Mouse (Mus musculus) hindbrain, postnatal 0 days (tissue): Measurements from ENCODE around the gene Nenf. TPM values are rescaled to one million over a fixed set of nuclear protein-coding genes. Genes with fewer than 3 reads are reported as not detected.

Source experiments
- ATAC-seq: fragments of 200-750 bp; cut with Nextera tagmentation; 2 replicates; pipeline ENCODE4 v1.8.0; 2017; ENCODE audit warnings: mild to moderate bottlenecking, moderate TSS enrichment, moderate library complexity
- DNase-seq: peaks from one replicate; pipeline ENCODE4 v3.0.0-alpha.2; 2015; ENCODE audit warnings: low spot score
- H3K27ac ChIP-seq: fragments of 300-500 bp; sonication (generic); 2 replicates; pipeline ENCODE4 v1.5.1; 2014; ENCODE audit warnings: mild to moderate bottlenecking
- H3K27me3 ChIP-seq: fragments of 300-500 bp; sonication (generic); 2 replicates; pipeline ENCODE4 v1.6.1; 2014; ENCODE audit warnings: low read length, mixed read lengths; ENCODE audit not compliant: insufficient read depth
- H3K36me3 ChIP-seq: fragments of 300-500 bp; sonication (generic); 2 replicates; pipeline ENCODE4 v1.6.1; 2014; ENCODE audit warnings: low read length, mixed read lengths; ENCODE audit not compliant: insufficient read depth
- H3K4me1 ChIP-seq: fragments of 300-500 bp; sonication (generic); 2 replicates; pipeline ENCODE4 v1.6.1; 2014; ENCODE audit warnings: antibody characterized with exemption, low read length, mixed read lengths; ENCODE audit not compliant: insufficient read depth
- H3K4me2 ChIP-seq: fragments of 300-500 bp; sonication (generic); 2 replicates; pipeline ENCODE4 v1.6.1; 2014; ENCODE audit warnings: low read depth, mild to moderate bottlenecking, low read length, moderate library complexity, mixed read lengths
- H3K4me3 ChIP-seq: fragments of 300-500 bp; sonication (generic); 2 replicates; pipeline ENCODE4 v1.5.1; 2014; ENCODE audit warnings: low read length
- H3K9ac ChIP-seq: fragments of 300-500 bp; sonication (generic); replicated peaks from 2 replicates; pipeline ENCODE4 v1.6.1; 2014; ENCODE audit warnings: mild to moderate bottlenecking, low read length, moderate library complexity, mixed read lengths
- H3K9me3 ChIP-seq: fragments of 300-500 bp; sonication (generic); 2 replicates; pipeline ENCODE4 v1.6.1; 2016; ENCODE audit warnings: low read length, mixed read lengths
- CTCF ChIP-seq: IDR thresholded peaks from 2 replicates; pipeline ENCODE4 v1.5.1; 2016; ENCODE audit warnings: antibody characterized with exemption, control low read depth, low read depth
- WGBS: fragments of 180-500 bp; shearing (Covaris S2); extraction: QIAGEN DNeasy Blood & Tissue Kit; methylation state at CpG from one replicate; pipeline ENCODE4 v1.1.7; 2014; 5-methylcytosine and 5-hydroxymethylcytosine counted together
- polyA plus RNA-seq: library from polyadenylated mRNA; unstranded; fragments of >200 nt; fragmentation: Nextera tagmentation; extraction: Ambion mirVana; gene quantifications from 2 replicates; pipeline ENCODE4 v1.2.1, GENCODE M21; 2015
- total RNA-seq: library from RNA; depleted of rRNA; stranded (reverse); fragments of >200 nt; gene quantifications from 2 replicates; pipeline ENCODE4 v1.2.3, GENCODE M21; 2014

Nenf gene
- total and polyA plus RNA-seq, 2 experiments from 2014 or later = 143 to 182 TPM

GRCm38 (mm10) chr1:191282319-191282718 lies 35.7 kb downstream of the Nenf start:
- no peaks in the 10 kb centered on the region for H3K4me1 ChIP-seq
- 0 out of 2 replicates have a peak, but pooled peaks cover 3% of the 10 kb centered on the region for H3K9me3 ChIP-seq
- TF ChIP-seq CTCF = peak; percentile 12; the same call in 1 of the 2 replicates
- DNase-seq = no peak
- no peaks in the 10 kb centered on the region for H3K36me3 ChIP-seq
- no peaks in the 10 kb centered on the region for H3K27me3 ChIP-seq
- H3K4me2 ChIP-seq = no peak overlapping the region
- H3K4me3 ChIP-seq = no peak overlapping the region
- WGBS = 97% methylated on average over 1 of the region's 1 CpGs
- H3K9ac ChIP-seq = no peak overlapping the region
- no peak for ATAC-seq
- H3K27ac ChIP-seq = no peak overlapping the region

DNA sequence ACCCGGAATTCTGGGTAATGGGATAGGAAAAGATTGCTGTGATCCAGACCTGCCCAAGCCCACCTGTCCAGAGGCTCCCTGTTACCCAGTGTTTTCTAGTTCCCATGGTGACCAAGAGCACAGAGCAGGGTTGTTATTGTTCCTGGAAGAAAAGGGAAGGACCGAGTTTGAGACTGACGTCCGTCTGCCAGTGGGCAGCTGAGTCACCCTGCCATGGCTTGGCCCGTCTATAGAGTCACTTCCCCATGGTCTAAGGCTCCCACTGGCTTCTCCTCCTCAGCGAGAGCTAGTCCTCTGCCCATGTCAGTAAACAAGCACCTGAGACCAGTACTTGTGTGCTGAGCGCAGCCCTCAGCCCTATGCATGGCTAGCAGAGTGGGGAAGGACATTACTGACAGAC lies 36.8 kb downstream of the Nenf start:
- no peak for ATAC-seq

DNA sequence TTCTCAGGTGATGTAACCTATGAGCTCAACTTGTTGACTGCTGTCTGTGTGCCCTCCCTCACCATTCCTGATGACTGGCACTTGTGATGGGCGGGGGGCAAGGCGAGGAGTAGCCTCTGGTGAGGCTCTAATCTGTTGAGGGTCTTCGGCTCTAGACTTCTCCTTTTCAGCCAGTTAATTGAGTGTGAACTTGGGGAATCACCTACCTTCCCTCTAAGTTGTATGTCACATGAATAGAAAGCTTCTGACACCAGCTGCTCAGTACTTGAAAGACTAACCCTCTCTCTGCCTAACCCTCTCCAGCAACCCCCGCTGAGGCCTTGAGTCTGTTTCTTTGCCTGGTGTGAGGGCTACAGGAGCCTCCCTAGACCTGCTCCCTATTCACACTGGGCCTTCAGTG lies 39.7 kb downstream of the Nenf start:
- no peaks in the 10 kb centered on the region for H3K4me1 ChIP-seq
- no peak overlapping the region for H3K27ac ChIP-seq
- no peak overlapping the region for H3K4me3 ChIP-seq
- no peaks in the 10 kb centered on the region for H3K27me3 ChIP-seq
- H3K4me2 ChIP-seq = no peak overlapping the region
- DNase-seq = no peak
- H3K36me3 ChIP-seq = no peaks in the 10 kb centered on the region
- TF ChIP-seq CTCF = no peak
- no peaks in the 10 kb centered on the region for H3K9me3 ChIP-seq
- WGBS = 87% methylated on average over 4 of the region's 4 CpGs
- no peak for ATAC-seq
- no peak overlapping the region for H3K9ac ChIP-seq

More for the DNA sequence above, 36.8 kb downstream of the Nenf start:
- Histone ChIP-seq H3K27me3 (no peaks in the 10 kb centered on the region), H3K36me3 (no peaks in the 10 kb centered on the region), H3K9ac (no peak overlapping the region), H3K27ac (no peak overlapping the region), H3K4me2 (no peak overlapping the region), H3K4me3 (no peak overlapping the region), H3K9me3 (0 out of 2 replicates have a peak, but pooled peaks cover 3% of the 10 kb centered on the region), H3K4me1 (no peaks in the 10 kb centered on the region)
- TF ChIP-seq CTCF = no peak
- WGBS = 64% methylated on average over 7 of the region's 7 CpGs
- DNase-seq = no peak

DNA sequence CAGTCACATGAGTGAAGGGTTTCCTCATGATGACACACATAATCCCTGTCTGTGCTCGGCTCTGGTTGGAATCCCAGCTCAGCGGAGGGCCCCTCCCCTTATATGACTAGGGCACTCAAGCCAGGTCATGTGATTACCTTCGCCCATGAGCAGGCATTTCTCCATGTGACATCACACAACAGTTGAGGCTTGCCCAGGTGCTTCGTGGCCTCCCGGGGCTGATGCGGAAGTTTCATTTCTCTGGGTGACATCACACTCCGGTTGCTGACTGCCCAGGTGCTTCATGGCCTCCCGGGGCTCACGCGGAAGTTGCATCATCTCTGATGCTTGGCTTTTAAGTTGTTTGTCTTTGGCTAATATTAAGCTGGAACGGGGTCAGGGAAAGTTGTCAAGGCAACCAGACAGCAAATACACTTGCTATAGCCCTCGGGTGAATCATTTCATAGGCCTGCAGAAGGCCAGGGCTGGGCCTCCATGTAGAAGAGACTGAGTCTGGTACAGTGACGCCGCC lies 40.4 kb downstream of the Nenf start:
- Histone ChIP-seq H3K27me3 (no peaks in the 10 kb centered on the region), H3K9ac (no peak overlapping the region), H3K4me2 (no peak overlapping the region), H3K4me3 (no peak overlapping the region), H3K9me3 (no peaks in the 10 kb centered on the region), H3K4me1 (no peaks in the 10 kb centered on the region), H3K36me3 (no peaks in the 10 kb centered on the region), H3K27ac (no peak overlapping the region)
- TF ChIP-seq CTCF = no peak
- WGBS = 74% methylated on average over 14 of the region's 14 CpGs
- DNase-seq (no peak), ATAC-seq (peak; percentile 43)

GRCm38 (mm10) chr1:191276181-191276580 lies 41.8 kb downstream of the Nenf start:
- no peaks in the 10 kb centered on the region for H3K9me3 ChIP-seq
- WGBS = 93% methylated on average over 7 of the region's 7 CpGs
- no peaks in the 10 kb centered on the region for H3K36me3 ChIP-seq
- no peak overlapping the region for H3K9ac ChIP-seq
- H3K4me2 ChIP-seq = no peak overlapping the region
- no peak overlapping the region for H3K27ac ChIP-seq
- no peak for DNase-seq
- no peak for ATAC-seq
- H3K27me3 ChIP-seq = no peaks in the 10 kb centered on the region
- no peak overlapping the region for H3K4me3 ChIP-seq
- no peak for TF ChIP-seq CTCF
- no peaks in the 10 kb centered on the region for H3K4me1 ChIP-seq

DNA sequence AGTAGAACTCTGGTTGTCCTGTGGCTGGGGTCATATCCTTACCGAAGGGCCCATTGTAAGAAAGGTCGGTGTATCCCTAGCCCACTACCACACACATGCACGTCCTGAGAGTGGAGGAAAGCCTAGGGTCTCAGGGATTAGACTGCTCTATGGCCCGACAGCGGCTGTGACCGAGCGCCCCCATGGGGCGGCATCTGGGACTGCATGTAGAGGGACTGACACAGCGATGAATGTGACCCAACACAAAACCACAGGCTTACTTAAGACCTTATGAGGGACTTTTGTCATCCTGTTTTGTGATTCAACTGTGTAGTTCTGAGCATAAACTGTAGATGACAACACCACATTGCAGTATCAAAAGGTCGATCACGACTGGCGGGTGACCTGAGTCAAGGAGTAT lies 42.5 kb downstream of the Nenf start:
- H3K4me2 ChIP-seq = no peak overlapping the region
- H3K4me3 ChIP-seq = no peak overlapping the region
- H3K9ac ChIP-seq = no peak overlapping the region
- WGBS = 9% methylated on average over 12 of the region's 12 CpGs
- peak; percentile 85 for TF ChIP-seq CTCF
- ATAC-seq (peak; percentile 39), DNase-seq (peak; percentile 76)
- no peaks in the 10 kb centered on the region for H3K4me1 ChIP-seq
- no peaks in the 10 kb centered on the region for H3K36me3 ChIP-seq
- H3K9me3 ChIP-seq = no peaks in the 10 kb centered on the region
- H3K27me3 ChIP-seq = no peaks in the 10 kb centered on the region
- no peak overlapping the region for H3K27ac ChIP-seq

DNA sequence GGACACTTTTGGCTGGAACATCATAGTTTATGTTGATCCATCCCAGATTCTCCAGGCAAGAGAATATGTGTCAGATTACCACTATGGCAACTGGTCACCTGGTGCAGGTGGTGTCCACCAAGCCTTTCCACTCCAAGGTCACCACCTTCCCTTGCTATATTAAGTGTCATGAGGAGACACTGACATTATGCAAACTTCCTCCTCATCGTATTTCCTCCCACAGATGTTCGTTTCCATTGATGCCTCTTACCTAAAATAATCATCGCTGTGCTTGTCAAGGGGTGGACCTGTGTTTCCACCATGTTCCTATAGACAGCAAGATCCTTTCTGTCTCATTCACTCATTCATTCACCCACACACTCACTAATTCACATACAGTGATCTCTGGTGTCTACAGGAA lies 45.3 kb downstream of the Nenf start:
- Histone ChIP-seq H3K4me3 (no peak overlapping the region), H3K27me3 (no peaks in the 10 kb centered on the region), H3K4me1 (no peaks in the 10 kb centered on the region), H3K9me3 (no peaks in the 10 kb centered on the region), H3K9ac (no peak overlapping the region), H3K36me3 (no peaks in the 10 kb centered on the region), H3K27ac (no peak overlapping the region), H3K4me2 (no peak overlapping the region)
- WGBS = 83% methylated on average over 3 of the region's 3 CpGs
- TF ChIP-seq CTCF = no peak
- DNase-seq (no peak), ATAC-seq (no peak)
